Mouse (Mus musculus): ENCODE results near the gene Ift74.

DNA sequence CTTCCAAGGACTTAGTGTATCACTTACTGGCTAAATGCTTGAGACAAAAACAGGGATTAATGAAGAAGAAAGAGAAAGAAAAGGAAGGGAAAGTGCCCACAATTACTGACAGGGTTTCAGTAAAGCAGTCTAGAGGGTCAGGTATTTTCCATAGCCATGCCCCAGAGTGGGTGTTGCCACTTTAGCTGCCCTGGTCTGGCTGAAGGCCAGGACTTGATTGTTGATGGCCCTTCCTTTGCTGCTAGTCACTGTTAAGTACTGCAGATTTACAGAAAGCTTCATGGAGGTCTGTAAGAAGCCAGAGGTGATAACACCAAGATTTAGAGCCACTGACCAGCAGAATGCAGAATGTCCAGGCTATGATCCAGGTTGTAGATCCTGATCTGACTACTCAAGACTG is 118.4 kb downstream of the Ift74 start:
- TF ChIP-seq EP300 (IDR thresholded peaks at IDR 0.05; ENCODE audit: low read depth), result no peak
- TF ChIP-seq CTCF (IDR thresholded peaks at IDR 0.05; ENCODE audit: low read depth), result no peak

Measured in liver, postnatal 0 days (tissue).